Mouse (Mus musculus) splenic B cell, adult 2 months (primary cell): Measurements from ENCODE around the gene Gsdma3.
A peak's percentile ranks its signal among the peaks of the same experiment; 100 is the strongest.
"Not testable (repeated sequence)": the region's sequence is repeated elsewhere in the genome, so short reads cannot be mapped to it uniquely, and the experiment has no call there.

Source experiments
- DNase-seq: peaks from one replicate; pipeline ENCODE4 v3.0.0-alpha.2; 2011; ENCODE audit warnings: low read depth, low spot score
- H3K27me3 ChIP-seq: 2 replicates; pipeline ENCODE4 v1.6.1; 2012; ENCODE audit warnings: mild to moderate bottlenecking, low read length, moderate library complexity, mixed read lengths; ENCODE audit not compliant: control insufficient read depth, poor library complexity, insufficient read depth, severe bottlenecking
- H3K36me3 ChIP-seq: 2 replicates; pipeline ENCODE4 v1.6.1; 2012; ENCODE audit warnings: mild to moderate bottlenecking, low read length, moderate library complexity, mixed read lengths; ENCODE audit not compliant: control insufficient read depth, poor library complexity, insufficient read depth, severe bottlenecking

Gsdma3 gene

GRCm38 (mm10) chr11:98671284-98671815 lies 45.2 kb downstream of the Gsdma3 start:
- no peaks in the 10 kb centered on the region for H3K36me3 ChIP-seq
- H3K27me3 ChIP-seq, result no peaks in the 10 kb centered on the region
- DNase-seq, result no peak

- no peak for DNase-seq
These were observed 45.7 kb downstream of the Gsdma3 start for GRCm38 (mm10) chr11:98671857-98672256.

GRCm38 (mm10) chr11:98672482-98672881 lies 46.3 kb downstream of the Gsdma3 start:
- Histone ChIP-seq H3K36me3 (no peaks in the 10 kb centered on the region), H3K27me3 (no peaks in the 10 kb centered on the region)
- no peak for DNase-seq

More at GRCm38 (mm10) chr11:98671857-98672256, 45.7 kb downstream of the Gsdma3 start:
- Histone ChIP-seq H3K27me3 (no peaks in the 10 kb centered on the region), H3K36me3 (no peaks in the 10 kb centered on the region)

DNA sequence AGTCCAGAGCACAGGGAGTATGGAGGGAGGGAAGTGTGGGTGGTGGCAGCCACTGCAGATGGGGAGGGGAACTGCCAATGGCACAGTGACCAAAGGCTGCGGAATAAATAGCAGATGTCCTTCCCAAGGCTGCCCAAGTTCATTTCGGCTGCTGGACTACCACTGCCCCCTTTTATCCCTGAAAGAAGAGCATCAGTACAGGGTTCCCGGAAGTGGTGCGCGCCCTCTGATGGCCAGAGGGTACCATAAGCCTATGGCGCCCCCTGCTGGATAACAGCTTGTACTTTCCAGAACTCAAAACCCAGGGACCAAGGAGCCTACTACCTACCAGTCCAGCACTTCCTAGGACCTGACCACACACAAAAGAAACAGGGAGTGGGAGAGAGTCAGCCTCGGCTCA lies 47.0 kb downstream of the Gsdma3 start:
- DNase-seq, result peak; percentile 77
- not testable (repeated sequence) for H3K27me3 ChIP-seq, H3K36me3 ChIP-seq

DNA sequence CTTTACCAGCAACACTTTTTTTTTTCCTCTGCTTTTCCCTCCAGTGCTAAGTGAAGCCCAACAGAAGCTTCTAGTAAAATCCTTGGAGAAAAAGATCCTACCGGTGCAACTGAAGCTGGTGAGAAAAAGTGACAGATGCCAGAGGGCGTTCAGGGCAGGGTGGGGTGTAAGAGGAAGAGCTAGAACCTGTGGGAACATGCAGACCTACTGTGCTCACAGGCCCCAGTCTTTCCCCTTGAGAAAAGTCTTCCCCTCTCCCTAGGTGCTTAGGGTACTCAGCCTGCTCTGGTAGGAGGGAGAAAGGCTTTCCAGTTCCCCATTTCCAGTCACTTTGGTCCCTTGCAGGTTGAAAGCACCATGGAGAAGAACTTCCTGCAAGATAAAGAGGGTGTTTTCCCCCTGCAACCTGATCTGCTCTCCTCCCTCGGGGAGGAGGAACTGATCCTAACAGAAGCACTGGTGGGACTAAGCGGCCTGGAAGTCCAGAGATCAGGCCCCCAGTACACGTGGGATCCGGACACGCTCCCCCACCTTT lies 49.7 kb downstream of the Gsdma3 start:
- Histone ChIP-seq H3K36me3 (no peaks in the 10 kb centered on the region), H3K27me3 (no peaks in the 10 kb centered on the region)
- no peak for DNase-seq

- no peaks in the 10 kb centered on the region for H3K27me3 ChIP-seq
- DNase-seq, result no peak
These were observed 53.9 kb downstream of the Gsdma3 start for GRCm38 (mm10) chr11:98680023-98680422.

DNA sequence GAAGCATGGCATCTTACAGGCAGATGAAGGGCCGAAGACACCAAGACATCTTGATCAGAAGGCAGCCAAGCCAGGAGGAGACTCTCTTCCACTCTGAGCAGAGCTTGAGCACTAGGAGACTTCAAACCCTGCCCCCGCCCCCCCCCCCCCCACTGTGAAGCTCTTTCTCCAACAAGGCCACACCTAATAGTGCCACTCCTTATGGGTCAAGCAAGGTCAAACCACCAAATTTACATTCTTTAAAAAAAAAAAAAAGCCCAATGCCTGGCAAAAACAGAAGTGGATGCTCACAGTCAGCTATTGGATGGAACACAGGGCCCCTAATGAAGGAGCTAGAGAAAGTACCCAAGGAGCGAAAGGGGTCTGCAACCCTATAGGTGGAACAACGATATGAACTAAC lies 54.4 kb downstream of the Gsdma3 start:
- not testable (repeated sequence) for DNase-seq, H3K36me3 ChIP-seq, H3K27me3 ChIP-seq

More at GRCm38 (mm10) chr11:98680023-98680422, 53.9 kb downstream of the Gsdma3 start:
- 0 out of 2 replicates have a peak, but pooled peaks cover under 1% of the 10 kb centered on the region for H3K36me3 ChIP-seq

- Histone ChIP-seq H3K27me3 (no peaks in the 10 kb centered on the region), H3K36me3 (0 out of 2 replicates have a peak, but pooled peaks cover 3% of the 10 kb centered on the region)
- no peak for DNase-seq
These were observed 55.0 kb downstream of the Gsdma3 start for GRCm38 (mm10) chr11:98681186-98681585.

DNA sequence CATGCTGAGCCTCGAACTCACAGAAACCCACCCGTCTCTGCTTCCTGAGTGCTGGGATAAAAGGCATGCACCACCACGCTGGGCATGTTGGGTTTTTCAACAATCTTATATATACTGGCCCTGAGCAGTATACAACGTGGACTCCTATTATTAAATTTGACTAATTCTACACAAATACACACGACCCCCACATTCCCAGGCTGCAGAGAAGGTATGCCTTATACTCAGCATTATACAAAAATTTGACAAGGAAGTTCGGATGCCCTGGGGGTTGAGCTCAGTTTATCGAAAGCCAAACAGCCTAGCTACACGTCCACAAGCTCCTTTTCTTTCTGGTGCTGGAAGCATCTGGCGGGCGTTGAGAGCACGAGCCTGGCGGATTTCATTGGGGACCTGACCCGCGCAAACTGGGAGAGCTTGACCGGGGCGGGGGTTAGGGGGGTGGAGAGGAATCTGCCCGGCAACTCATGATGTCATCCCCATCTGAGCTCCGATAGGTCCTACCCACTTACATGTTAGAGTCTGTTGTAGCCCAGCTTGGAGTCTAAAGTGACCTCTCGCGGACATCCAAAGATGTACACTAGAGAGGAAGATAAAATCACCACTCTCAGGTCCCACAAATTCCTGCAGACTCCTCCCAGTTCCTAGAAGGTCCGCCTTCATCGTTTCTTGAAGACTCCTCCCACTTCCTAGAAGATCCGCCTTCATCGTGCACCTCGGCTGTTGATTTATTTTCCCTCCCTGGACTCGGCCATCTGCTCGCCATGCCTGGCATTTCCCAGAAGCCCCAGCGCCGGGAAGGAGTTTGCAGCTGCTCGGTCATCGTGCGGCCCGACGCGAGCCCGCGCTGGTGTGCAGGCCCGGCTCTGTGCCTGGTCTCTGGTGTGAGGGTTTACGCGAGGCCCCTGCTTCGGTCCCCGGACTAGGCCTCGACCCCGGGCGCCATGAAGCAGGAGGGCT lies 55.9 kb downstream of the Gsdma3 start, which contains the start of gene Psmd3:
TSS of gene Psmd3 (plus strand) at position 769 of the 960 bp plus-strand sequence.
- peak; percentile 97 for DNase-seq
- no peaks in the 10 kb centered on the region for H3K27me3 ChIP-seq
- H3K36me3 ChIP-seq, result peaks cover 3% of the 10 kb centered on the region; the same call in 1 of the 2 replicates

DNA sequence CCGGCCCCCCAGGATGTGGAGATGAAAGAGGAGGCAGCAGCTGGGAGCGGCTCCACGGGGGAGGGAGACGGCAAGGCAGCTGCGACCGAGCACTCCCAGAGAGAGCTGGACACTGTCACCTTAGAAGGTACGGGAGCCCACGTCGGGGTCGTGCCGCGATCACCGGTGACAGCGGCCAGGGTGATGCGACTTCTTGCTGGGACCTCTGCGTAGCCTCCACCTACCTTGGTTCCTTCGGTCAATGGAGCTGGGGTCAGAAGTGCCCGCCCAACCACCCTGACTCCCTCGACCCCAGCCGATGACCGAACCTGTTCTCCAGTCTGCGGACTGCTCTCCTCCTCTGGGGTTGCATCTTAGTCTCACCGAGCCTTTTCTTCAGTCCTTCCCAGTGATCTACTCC lies 56.7 kb downstream of the Gsdma3 start:
- Histone ChIP-seq H3K27me3 (no peaks in the 10 kb centered on the region), H3K36me3 (peaks cover 6% of the 10 kb centered on the region; the same call in 1 of the 2 replicates)
- DNase-seq, result no peak

DNA sequence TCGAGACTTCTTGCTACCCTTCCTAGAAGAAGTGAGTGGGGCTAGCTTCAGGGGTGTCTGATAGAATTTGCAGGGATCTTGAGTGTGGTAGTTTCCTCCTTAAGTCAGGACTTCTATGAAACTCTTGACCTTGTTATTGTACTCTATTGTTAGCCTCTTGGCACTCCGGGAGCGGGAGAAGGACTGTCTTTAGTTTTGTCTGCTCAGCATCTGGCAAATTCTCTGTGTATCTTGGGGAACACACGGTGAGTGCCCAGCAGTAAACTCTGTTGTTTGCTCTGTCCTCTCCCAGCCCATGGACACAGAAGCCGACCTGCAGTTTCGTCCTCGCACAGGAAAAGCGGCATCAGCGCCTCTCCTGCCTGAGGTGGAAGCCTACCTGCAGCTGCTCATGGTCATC lies 59.5 kb downstream of the Gsdma3 start:
- Histone ChIP-seq H3K36me3 (peaks cover 10% of the 10 kb centered on the region; the same call in 1 of the 2 replicates), H3K27me3 (no peaks in the 10 kb centered on the region)
- DNase-seq, result no peak

- no peak for DNase-seq
- no peaks in the 10 kb centered on the region for H3K27me3 ChIP-seq
- peaks cover 19% of the 10 kb centered on the region for H3K36me3 ChIP-seq
These were observed 60.8 kb downstream of the Gsdma3 start for GRCm38 (mm10) chr11:98686976-98687375.
